In the genomic region with DNA sequence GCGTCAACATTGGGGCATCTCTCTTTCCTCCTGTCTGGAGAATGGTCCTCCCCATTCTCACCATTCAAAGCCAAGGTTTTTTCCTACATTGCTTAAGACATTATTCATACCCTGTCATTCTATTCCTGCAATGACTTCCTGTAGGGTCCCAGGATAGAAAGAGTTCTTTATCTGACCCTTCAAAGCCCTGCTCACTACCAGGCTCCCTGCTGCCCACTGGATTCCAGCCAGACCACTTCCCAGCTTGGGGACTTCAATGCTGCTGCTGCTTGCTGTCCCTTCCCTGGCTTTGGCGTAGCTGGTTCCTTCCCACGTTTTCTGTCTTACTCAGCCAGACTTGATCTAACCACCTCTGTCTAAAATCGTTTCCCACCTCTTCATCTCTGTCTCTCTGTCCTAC, we compare ENCODE assay signal across 17 mouse cellular contexts. TPM values are rescaled to one million over a fixed set of nuclear protein-coding genes. Genes with fewer than 3 reads are reported as not detected.
DNase-seq lines count a peak whose midpoint lies in the region; ATAC-seq and TF ChIP-seq lines count a peak whose summit lies in the region.
"Had no signal": no experiment of that assay in that cellular context is flagged by ENCODE, and none has a peak within 500 bp of the region (broad histone marks: within the 10 kb centered on the region; RNA-seq: fewer than 3 reads in every experiment).

No protein-coding gene starts in this region.

- TF ChIP-seq RAD21 in MEL (IDR thresholded peaks at IDR 0.05; ENCODE audit: low read depth, low read length): no peak

- WGBS in hindbrain, embryonic 14.5 days: 43% methylated on average over 4 of the region's 4 CpGs
- 42% methylated on average over 4 of the region's 4 CpGs for WGBS in hindbrain, embryonic 13.5 days
- WGBS in lung, embryonic 14.5 days: 40% methylated on average over 4 of the region's 4 CpGs

- no peaks in the 10 kb centered on the region for H3K79me2 ChIP-seq in MEL (ENCODE audit: control insufficient read depth, insufficient read depth, low read length, poor library complexity)

- no peaks in the 10 kb centered on the region for H3K27me3 ChIP-seq in hindbrain, embryonic 14.5 days (ENCODE audit: control insufficient read depth, insufficient read depth, low read length)
- 0 out of 2 replicates have a peak, but pooled peaks cover 3% of the 10 kb centered on the region for H3K27me3 ChIP-seq in hindbrain, embryonic 13.5 days
- no peaks in the 10 kb centered on the region for H3K27me3 ChIP-seq in lung, embryonic 14.5 days (ENCODE audit: insufficient read depth, low read length)
- H3K27me3 ChIP-seq in MEL (ENCODE audit: control insufficient read depth in 1 of 2, insufficient read depth in 2 of 2, low read length in 2 of 2): no peaks in the 10 kb centered on the region
- H3K27me3 ChIP-seq: embryonic facial prominence, embryonic 13.5 days; forebrain, embryonic 13.5 days; lung, embryonic 15.5 days; neural tube, embryonic 12.5 days had no signal

- ATAC-seq in hindbrain, embryonic 14.5 days (ENCODE audit: low FRiP score): no peak
- no peak for ATAC-seq in hindbrain, embryonic 13.5 days (ENCODE audit: low FRiP score)
- ATAC-seq in lung, embryonic 14.5 days (ENCODE audit: insufficient read depth): no peak
- no peak for ATAC-seq in erythroid progenitor cell, adult 5-6 weeks (replicated peaks; ENCODE audit: low FRiP score, poor library complexity, severe bottlenecking)
- ATAC-seq: forebrain, embryonic 13.5 days had no signal

- peak overlapping the region; percentile 47; the same call in 1 of the 2 replicates for H3K27ac ChIP-seq in hindbrain, embryonic 14.5 days
- no peak overlapping the region for H3K27ac ChIP-seq in hindbrain, embryonic 13.5 days
- no peak overlapping the region for H3K27ac ChIP-seq in lung, embryonic 14.5 days (ENCODE audit: low read depth)
- H3K27ac ChIP-seq in MEL (ENCODE audit: control insufficient read depth, low read depth, low read length): no peak overlapping the region
- H3K27ac ChIP-seq: embryonic facial prominence, embryonic 13.5 days; forebrain, embryonic 13.5 days; gastrocnemius, adult 2 months; lung, embryonic 15.5 days; midbrain, embryonic 12.5 days; neural tube, embryonic 12.5 days had no signal

- no peaks in the 10 kb centered on the region for H3K9me3 ChIP-seq in hindbrain, embryonic 14.5 days (ENCODE audit: control insufficient read depth, low read length)
- H3K9me3 ChIP-seq in hindbrain, embryonic 13.5 days: no peaks in the 10 kb centered on the region
- H3K9me3 ChIP-seq in lung, embryonic 14.5 days (ENCODE audit: low read depth, low read length): no peaks in the 10 kb centered on the region
- no peaks in the 10 kb centered on the region for H3K9me3 ChIP-seq in MEL (replicated peaks; ENCODE audit: insufficient read depth, low read length)
- H3K9me3 ChIP-seq: embryonic facial prominence, embryonic 13.5 days; forebrain, embryonic 13.5 days; lung, embryonic 15.5 days; midbrain, embryonic 12.5 days; neural tube, embryonic 12.5 days had no signal

- no peak overlapping the region for H3K9ac ChIP-seq in hindbrain, embryonic 14.5 days
- no peak overlapping the region for H3K9ac ChIP-seq in hindbrain, embryonic 13.5 days
- H3K9ac ChIP-seq in lung, embryonic 14.5 days: no peak overlapping the region
- no peak overlapping the region for H3K9ac ChIP-seq in MEL (ENCODE audit: control insufficient read depth, low read depth, low read length, poor library complexity, severe bottlenecking)
- H3K9ac ChIP-seq: embryonic facial prominence, embryonic 13.5 days; forebrain, embryonic 13.5 days; lung, embryonic 15.5 days; midbrain, embryonic 12.5 days; neural tube, embryonic 12.5 days had no signal

- no peak overlapping the region for H3K4me3 ChIP-seq in hindbrain, embryonic 14.5 days (replicated peaks; ENCODE audit: low read length)
- no peak overlapping the region for H3K4me3 ChIP-seq in hindbrain, embryonic 13.5 days
- no peak overlapping the region for H3K4me3 ChIP-seq in lung, embryonic 14.5 days (ENCODE audit: low read depth, low read length)
- no peak overlapping the region for H3K4me3 ChIP-seq in MEL (ENCODE audit: control insufficient read depth in 1 of 2, insufficient read depth in 1 of 2, low read depth in 2 of 2, low read length in 2 of 2)
- H3K4me3 ChIP-seq: embryonic facial prominence, embryonic 13.5 days; forebrain, embryonic 13.5 days; gastrocnemius, adult 2 months; lung, embryonic 15.5 days; midbrain, embryonic 12.5 days; neural tube, embryonic 12.5 days had no signal

- TF ChIP-seq CTCF in lung, embryonic 14.5 days (IDR thresholded peaks at IDR 0.05; ENCODE audit: low read depth): no peak
- no peak for TF ChIP-seq CTCF in MEL (IDR thresholded peaks at IDR 0.05 in 2 of 3, conservative IDR thresholded peaks at IDR 0.05 in 1 of 3; ENCODE audit: control insufficient read depth in 1 of 3, insufficient read depth in 1 of 3, low read depth in 2 of 3, low read length in 3 of 3, poor library complexity in 1 of 3, severe bottlenecking in 1 of 3)

- TF ChIP-seq POLR2A in MEL (IDR thresholded peaks at IDR 0.05; ENCODE audit: control insufficient read depth in 1 of 2, insufficient read depth in 1 of 2, low read depth in 1 of 2, low read length in 2 of 2, poor library complexity in 1 of 2): no peak

- TF ChIP-seq EP300 in MEL (IDR thresholded peaks at IDR 0.05; ENCODE audit: low read depth in 1 of 2, low read length in 2 of 2): no peak

- H3K4me1 ChIP-seq in hindbrain, embryonic 14.5 days (replicated peaks; ENCODE audit: control insufficient read depth, insufficient read depth, low read length): 0 out of 2 replicates have a peak, but pooled peaks cover 2% of the 10 kb centered on the region
- H3K4me1 ChIP-seq in hindbrain, embryonic 13.5 days (replicated peaks): peaks cover 3% of the 10 kb centered on the region; the same call in 1 of the 2 replicates
- 0 out of 2 replicates have a peak, but pooled peaks cover 1% of the 10 kb centered on the region for H3K4me1 ChIP-seq in lung, embryonic 14.5 days (ENCODE audit: insufficient read depth)
- peaks cover 0 to 6% of the 10 kb centered on the region in 2 experiments; a peak in 3 of 4 replicates for H3K4me1 ChIP-seq in MEL (ENCODE audit: control insufficient read depth in 1 of 2, insufficient read depth in 2 of 2, low read length in 2 of 2)

- DNase-seq in hindbrain, embryonic 14.5 days (ENCODE audit: low spot score): peak; percentile 34
- DNase-seq in lung, embryonic 14.5 days: peak; percentile 32
- DNase-seq in lung, postnatal 36 days: no peak
- no peak for DNase-seq in MEL (ENCODE audit: low read depth, low spot score)
- peak; percentile 30 for DNase-seq in brain, embryonic 18.5 days (ENCODE audit: low read depth, low spot score)
- DNase-seq: adrenal gland, postnatal 10 days; cerebellum, postnatal 36 days; gastrocnemius, adult 2 months; layer of hippocampus, adult 9-11 months had no signal

- H3K36me3 ChIP-seq in hindbrain, embryonic 14.5 days (replicated peaks; ENCODE audit: control insufficient read depth, insufficient read depth): no peaks in the 10 kb centered on the region
- no peaks in the 10 kb centered on the region for H3K36me3 ChIP-seq in hindbrain, embryonic 13.5 days
- no peaks in the 10 kb centered on the region for H3K36me3 ChIP-seq in lung, embryonic 14.5 days (ENCODE audit: insufficient read depth)
- H3K36me3 ChIP-seq in MEL (ENCODE audit: control insufficient read depth in 1 of 2, insufficient read depth in 2 of 2, low read length in 2 of 2): no peaks in the 10 kb centered on the region
- H3K36me3 ChIP-seq: embryonic facial prominence, embryonic 13.5 days; lung, embryonic 15.5 days; midbrain, embryonic 12.5 days; neural tube, embryonic 12.5 days had no signal

- no peak overlapping the region for H3K4me2 ChIP-seq in hindbrain, embryonic 14.5 days (replicated peaks)
- no peak overlapping the region for H3K4me2 ChIP-seq in hindbrain, embryonic 13.5 days
- no peak overlapping the region for H3K4me2 ChIP-seq in lung, embryonic 14.5 days
- H3K4me2 ChIP-seq: embryonic facial prominence, embryonic 13.5 days; forebrain, embryonic 13.5 days; heart, embryonic 11.5 days; lung, embryonic 15.5 days; midbrain, embryonic 12.5 days; neural tube, embryonic 12.5 days had no signal

TF ChIP-seq in MEL, 35 proteins besides CTCF, POLR2A, EP300 and RAD21:
- no peak for TF ChIP-seq MAZ (IDR thresholded peaks at IDR 0.05; ENCODE audit: low read depth, low read length)
- TF ChIP-seq HCFC1 (IDR thresholded peaks at IDR 0.05; ENCODE audit: low read depth, low read length): 0 out of 2 replicates have a peak, but pooled peaks have one; percentile 3

RNA-seq across cellular contexts. Expression of a gene that starts 7.5 kb away (rescaled TPM):
- polyA plus RNA-seq in hindbrain, embryonic 14.5 days (2014; fragmentation: Nextera tagmentation; extraction: Ambion mirVana): 49.1 and 50.6 TPM in 2 replicates
- polyA plus RNA-seq in hindbrain, embryonic 13.5 days (2015; fragmentation: Nextera tagmentation; extraction: Ambion mirVana): 51.5 and 53.3 TPM in 2 replicates
- polyA plus RNA-seq in lung, embryonic 14.5 days (2014; fragmentation: Nextera tagmentation; extraction: Ambion mirVana): 33.8 and 36.5 TPM in 2 replicates
- total RNA-seq in MEL (2012; rRNA removed): 25.7 and 31.1 TPM in 2 replicates
- 100 to 1,000 TPM in 1 of 2 experiments, 10 to 100 TPM in 1; 64.7 to 249 TPM for polyA plus RNA-seq in MEL (2012; ENCODE audit: insufficient read depth in 1 of 2, insufficient read length in 2 of 2, low read depth in 1 of 2, low replicate concordance in 2 of 2, missing spikeins in 1 of 2)
- 31.0 and 31.4 TPM in 2 replicates for total RNA-seq in erythroid progenitor cell, adult 5-6 weeks (2015; ENCODE audit: low replicate concordance)
- 26.2 and 26.6 TPM in 2 replicates for total RNA-seq in erythroid progenitor cell, adult 5-6 weeks (2017; ENCODE audit: low replicate concordance)

RNA-seq across cellular contexts. Expression of a gene that starts 23.8 kb away (rescaled TPM):
- polyA plus RNA-seq in hindbrain, embryonic 14.5 days (2014; fragmentation: Nextera tagmentation; extraction: Ambion mirVana): 20.1 and 21.1 TPM in 2 replicates
- 42.0 and 43.9 TPM in 2 replicates for polyA plus RNA-seq in hindbrain, embryonic 13.5 days (2015; fragmentation: Nextera tagmentation; extraction: Ambion mirVana)
- 137 and 143 TPM in 2 replicates for polyA plus RNA-seq in lung, embryonic 14.5 days (2014; fragmentation: Nextera tagmentation; extraction: Ambion mirVana)
- total RNA-seq in MEL (2012; rRNA removed): 2.9 and 3.4 TPM in 2 replicates
- polyA plus RNA-seq in MEL (2012; ENCODE audit: insufficient read depth in 1 of 2, insufficient read length in 2 of 2, low read depth in 1 of 2, low replicate concordance in 2 of 2, missing spikeins in 1 of 2): 1 to 10 TPM in 1 of 2 experiments, not detected in 1; 9.0 TPM
- total RNA-seq in erythroid progenitor cell, adult 5-6 weeks (2015; ENCODE audit: low replicate concordance): not detected in 2 replicates
- not detected in 2 replicates for total RNA-seq in erythroid progenitor cell, adult 5-6 weeks (2017; ENCODE audit: low replicate concordance)

Comparison
In these comparisons a context has a peak if more than half of its experiments do, and no peak if none do; other contexts are left out.
1. DNase-seq: peak in hindbrain, embryonic 14.5 days (single experiment), lung, embryonic 14.5 days (single experiment) and brain, embryonic 18.5 days (single experiment); none in lung, postnatal 36 days (single experiment) and MEL (single experiment).